In the genomic region with DNA sequence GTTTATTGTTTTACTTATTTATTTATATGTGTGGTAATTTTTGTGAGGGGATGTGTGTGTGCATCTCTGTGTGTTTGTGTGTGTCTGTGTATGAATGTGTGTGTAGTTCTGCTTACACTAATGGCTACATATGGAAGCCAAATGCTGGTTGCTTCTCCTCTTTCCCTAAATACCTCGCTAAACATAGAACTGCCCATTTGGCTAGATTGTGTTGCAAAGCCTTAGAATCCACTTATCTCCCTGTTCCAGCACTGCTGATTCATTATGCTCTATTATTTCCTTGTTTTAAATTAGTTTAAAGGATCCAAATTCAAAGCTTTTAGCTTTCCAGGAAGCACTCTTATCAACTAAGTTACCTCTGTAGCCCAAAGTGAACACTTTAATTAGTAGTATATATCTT, we compare ENCODE assay signal across 15 mouse cellular contexts.
"Had no signal": no experiment of that assay in that cellular context is flagged by ENCODE, and none has a peak within 500 bp of the region (broad histone marks: within the 10 kb centered on the region; RNA-seq: fewer than 3 reads in every experiment).

No protein-coding gene starts in this region.

- H3K9ac ChIP-seq: lung, embryonic 14.5 days; midbrain, embryonic 13.5 days; midbrain, embryonic 15.5 days; neural tube, embryonic 12.5 days; stomach, embryonic 15.5 days had no signal

- H3K4me3 ChIP-seq: megakaryocyte, embryonic 14.5 days; midbrain, embryonic 13.5 days; midbrain, embryonic 15.5 days; neural tube, embryonic 12.5 days; stomach, embryonic 15.5 days had no signal

- ATAC-seq: midbrain, embryonic 13.5 days; midbrain, embryonic 15.5 days had no signal

- DNase-seq: lung, adult 18-20 months; lung, embryonic 14.5 days; lung, postnatal 14 days; lung, postnatal 36 days; right cerebral cortex, postnatal 14 days; thymus, adult 2 months; thymus, postnatal 25 days; thymus, postnatal 4 days had no signal

- H3K36me3 ChIP-seq: midbrain, embryonic 13.5 days; midbrain, embryonic 15.5 days; neural tube, embryonic 12.5 days; stomach, embryonic 15.5 days had no signal

- H3K4me1 ChIP-seq: midbrain, embryonic 13.5 days; midbrain, embryonic 15.5 days; neural tube, embryonic 12.5 days; stomach, embryonic 15.5 days had no signal

- H3K27ac ChIP-seq: macrophage; midbrain, embryonic 13.5 days; midbrain, embryonic 15.5 days; neural tube, embryonic 12.5 days; stomach, embryonic 15.5 days; stomach, postnatal 0 days had no signal

- H3K9me3 ChIP-seq: megakaryocyte, embryonic 14.5 days; midbrain, embryonic 13.5 days; midbrain, embryonic 15.5 days; neural tube, embryonic 12.5 days; stomach, embryonic 15.5 days had no signal

- H3K27me3 ChIP-seq: megakaryocyte, embryonic 14.5 days; midbrain, embryonic 13.5 days; midbrain, embryonic 15.5 days; neural tube, embryonic 12.5 days; stomach, embryonic 15.5 days had no signal
